Mouse (Mus musculus) embryonic fibroblast, embryonic 13.5 days (primary cell): ENCODE data around the gene Rln1.

Source experiments
- CTCF ChIP-seq: IDR thresholded peaks from 2 replicates; pipeline ENCODE4 v1.5.1; 2011; ENCODE audit warnings: mild to moderate bottlenecking, control low read depth, low read length, moderate library complexity, borderline replicate concordance; ENCODE audit not compliant: insufficient read depth
- POLR2A ChIP-seq: IDR thresholded peaks from 2 replicates; pipeline ENCODE4 v1.6.1; 2011; ENCODE audit warnings: low read depth, mild to moderate bottlenecking, control low read depth, low read length, moderate library complexity

DNA sequence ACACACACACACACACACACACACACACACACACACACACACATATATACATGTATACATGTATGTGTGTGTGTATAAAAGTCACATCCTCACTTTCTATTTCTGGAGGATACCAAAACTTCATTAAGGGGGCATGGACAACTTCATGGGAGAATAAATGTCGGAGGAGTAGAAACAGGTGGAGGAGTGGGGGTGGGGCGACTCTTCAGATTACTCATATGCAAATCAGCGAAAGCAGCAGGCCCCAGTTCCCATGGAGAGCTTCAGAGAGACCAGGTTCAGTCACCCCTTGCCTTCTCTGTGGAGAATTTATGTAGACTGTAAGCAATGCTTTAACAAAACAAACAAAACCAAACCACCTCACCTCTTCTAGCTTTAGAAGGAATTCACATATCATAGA is 30.6 kb upstream of the Rln1 start:
- no peak for TF ChIP-seq CTCF
- TF ChIP-seq POLR2A: no peak
